Mouse (Mus musculus) stomach, embryonic 15.5 days (tissue): Measurements from ENCODE around the gene Ccr3. TPM values are rescaled to one million over a fixed set of nuclear protein-coding genes. Genes with fewer than 3 reads are reported as not detected.

ENCODE experiments used
- ATAC-seq: fragments of 200-750 bp; cut with Nextera tagmentation; 2 replicates; pipeline ENCODE4 v1.8.0; 2017; ENCODE audit warnings: low read depth, moderate number of reproducible peaks, moderate TSS enrichment; ENCODE audit not compliant: insufficient read depth, low FRiP score
- H3K27ac ChIP-seq: fragments of 300-500 bp; sonication (generic); 2 replicates; pipeline ENCODE4 v1.5.1; 2015; ENCODE audit warnings: mild to moderate bottlenecking, inconsistent platforms
- H3K27me3 ChIP-seq: fragments of 300-500 bp; sonication (generic); replicated peaks from 2 replicates; pipeline ENCODE4 v1.6.1; 2015; ENCODE audit warnings: inconsistent platforms
- H3K36me3 ChIP-seq: fragments of 300-500 bp; sonication (generic); 2 replicates; pipeline ENCODE4 v1.6.1; 2015; ENCODE audit warnings: inconsistent platforms
- H3K4me1 ChIP-seq: fragments of 300-500 bp; sonication (generic); 2 replicates; pipeline ENCODE4 v1.6.1; 2015; ENCODE audit warnings: inconsistent platforms
- H3K4me2 ChIP-seq: fragments of 300-500 bp; sonication (generic); 2 replicates; pipeline ENCODE4 v1.6.1; 2015; ENCODE audit warnings: mild to moderate bottlenecking, inconsistent platforms
- H3K4me3 ChIP-seq: fragments of 300-500 bp; sonication (generic); replicated peaks from 2 replicates; pipeline ENCODE4 v1.5.1; 2015; ENCODE audit warnings: inconsistent platforms
- H3K9ac ChIP-seq: fragments of 300-500 bp; sonication (generic); 2 replicates; pipeline ENCODE4 v1.6.1; 2015; ENCODE audit warnings: inconsistent platforms
- H3K9me3 ChIP-seq: fragments of 300-500 bp; sonication (generic); 2 replicates; pipeline ENCODE4 v1.6.1; 2016; ENCODE audit warnings: inconsistent platforms
- WGBS: fragments of 180-500 bp; shearing (Covaris S2); methylation state at CpG from one replicate; pipeline ENCODE4 v1.1.7; 2015; 5-methylcytosine and 5-hydroxymethylcytosine counted together
- polyA plus RNA-seq: library from polyadenylated mRNA; unstranded; fragments of >200 nt; fragmentation: Nextera tagmentation; extraction: Ambion mirVana; gene quantifications from 2 replicates; pipeline ENCODE4 v1.2.1, GENCODE M21; 2015

Gene Ccr3
- polyA plus RNA-seq, 1 experiment from 2014 or later, result 0.18 TPM

DNA sequence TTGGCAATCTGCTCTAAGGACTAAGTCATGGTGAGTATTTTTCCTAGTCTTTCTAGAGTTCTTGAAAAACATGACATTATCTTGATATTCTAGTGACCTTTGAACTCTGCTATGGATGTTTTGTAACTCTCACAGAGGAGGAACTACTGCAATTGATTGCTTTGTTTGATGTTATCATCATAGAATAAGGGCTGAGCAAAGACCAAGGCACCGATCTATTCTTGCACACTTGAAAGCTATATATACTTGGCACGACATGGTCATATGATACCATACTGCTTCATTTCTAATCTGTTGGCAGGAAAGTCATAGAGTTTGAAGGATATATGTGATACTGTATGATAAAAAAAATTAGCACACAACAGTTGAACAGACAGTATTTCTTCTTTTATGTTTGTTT, 22.0 kb upstream of the Ccr3 start:
- ATAC-seq, result no peak
- no peak overlapping the region for H3K27ac ChIP-seq

DNA sequence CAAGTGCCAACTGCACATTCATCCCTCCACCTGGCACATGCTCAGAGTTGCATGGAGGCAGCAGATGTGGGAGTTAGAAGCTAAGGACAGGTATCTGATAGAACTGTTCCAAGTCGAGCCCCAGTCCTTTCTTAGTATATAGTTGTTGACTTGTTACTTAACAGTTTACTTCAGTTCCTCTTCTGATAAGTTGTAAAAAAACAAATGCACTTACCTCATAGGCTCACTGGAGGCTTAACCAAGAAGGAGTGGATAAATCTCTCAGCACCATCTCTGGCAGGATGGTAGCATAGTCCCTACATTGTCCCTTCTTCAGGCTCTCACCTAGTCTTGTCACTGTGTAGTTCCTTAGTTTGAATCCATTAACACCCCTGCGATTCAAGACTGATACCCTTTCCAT, 9.1 kb upstream of the Ccr3 start:
- no peak for ATAC-seq
- 63% methylated on average over 2 of the region's 2 CpGs for WGBS
- H3K4me2 ChIP-seq, result no peak overlapping the region

More for the DNA sequence above, 22.0 kb upstream of the Ccr3 start:
- H3K9ac ChIP-seq, result no peak overlapping the region
- no peaks in the 10 kb centered on the region for H3K4me1 ChIP-seq
- 80% methylated on average over 2 of the region's 2 CpGs for WGBS
- no peaks in the 10 kb centered on the region for H3K36me3 ChIP-seq
- H3K9me3 ChIP-seq, result no peaks in the 10 kb centered on the region
- H3K27me3 ChIP-seq, result no peaks in the 10 kb centered on the region
- H3K4me2 ChIP-seq, result no peak overlapping the region
- H3K4me3 ChIP-seq, result no peak overlapping the region

DNA sequence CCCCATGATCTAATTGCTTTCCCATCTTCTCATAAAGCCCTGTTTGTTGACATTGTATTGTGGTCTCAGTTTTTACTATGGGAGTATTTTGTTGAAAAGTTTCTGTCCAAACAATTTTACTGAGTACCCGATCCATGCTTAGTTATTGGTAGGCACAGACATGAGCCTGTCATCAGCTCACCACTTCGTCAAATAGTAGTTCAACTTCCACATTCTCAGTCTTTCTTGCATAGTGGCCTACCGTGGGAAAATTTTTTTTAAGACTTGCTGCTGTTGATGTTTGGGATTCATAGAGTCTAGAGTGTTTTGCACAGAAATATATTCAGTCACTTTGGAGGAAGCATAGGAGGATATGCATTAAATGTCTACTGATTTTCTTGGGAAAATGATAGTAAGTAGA, 8.5 kb upstream of the Ccr3 start:
- no peaks in the 10 kb centered on the region for H3K27me3 ChIP-seq
- 82% methylated on average over 3 of the region's 3 CpGs for WGBS
- H3K4me2 ChIP-seq, result no peak overlapping the region
- ATAC-seq, result no peak
- no peak overlapping the region for H3K9ac ChIP-seq
- no peaks in the 10 kb centered on the region for H3K9me3 ChIP-seq
- H3K27ac ChIP-seq, result no peak overlapping the region
- no peak overlapping the region for H3K4me3 ChIP-seq
- no peaks in the 10 kb centered on the region for H3K4me1 ChIP-seq
- H3K36me3 ChIP-seq, result no peaks in the 10 kb centered on the region

More for the DNA sequence above, 9.1 kb upstream of the Ccr3 start:
- Histone ChIP-seq H3K4me3 (no peak overlapping the region), H3K36me3 (no peaks in the 10 kb centered on the region), H3K9me3 (no peaks in the 10 kb centered on the region), H3K9ac (no peak overlapping the region), H3K4me1 (no peaks in the 10 kb centered on the region), H3K27me3 (no peaks in the 10 kb centered on the region), H3K27ac (no peak overlapping the region)

DNA sequence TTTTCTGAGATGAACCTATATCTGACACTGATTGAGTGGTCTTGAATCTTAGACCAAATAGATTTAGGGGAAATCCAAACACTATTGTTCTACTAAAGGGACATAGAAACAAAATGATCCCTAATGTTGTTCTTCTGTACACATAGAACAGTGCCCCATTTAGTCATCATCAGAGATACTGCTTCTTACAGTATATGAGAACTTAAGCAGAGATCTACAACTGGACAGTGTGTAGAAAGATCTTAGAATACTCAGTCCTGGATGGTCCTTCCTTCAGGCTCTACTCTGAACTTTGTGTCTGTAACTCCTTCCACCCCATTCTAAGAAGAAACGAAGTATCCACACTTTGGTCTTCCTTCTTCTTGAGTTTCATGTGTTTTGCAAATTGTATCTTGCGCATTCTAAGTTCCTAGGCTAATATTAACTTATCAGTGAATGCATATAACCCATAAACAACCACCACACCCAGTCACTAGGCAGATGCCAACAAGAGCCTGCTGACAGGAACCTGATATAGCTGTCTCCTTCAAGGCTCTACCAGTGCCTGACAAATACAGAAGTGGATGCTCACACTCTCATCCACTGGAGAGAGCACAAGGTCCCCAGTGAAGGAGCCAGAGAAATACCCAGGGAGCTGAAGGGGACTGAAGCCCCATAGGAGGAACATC, 6.7 kb upstream of the Ccr3 start:
- Histone ChIP-seq H3K4me1 (no peaks in the 10 kb centered on the region), H3K27me3 (no peaks in the 10 kb centered on the region), H3K27ac (no peak overlapping the region), H3K9ac (no peak overlapping the region), H3K9me3 (no peaks in the 10 kb centered on the region), H3K36me3 (no peaks in the 10 kb centered on the region), H3K4me2 (no peak overlapping the region), H3K4me3 (no peak overlapping the region)
- no peak for ATAC-seq
- 80% methylated on average over 2 of the region's 2 CpGs for WGBS

DNA sequence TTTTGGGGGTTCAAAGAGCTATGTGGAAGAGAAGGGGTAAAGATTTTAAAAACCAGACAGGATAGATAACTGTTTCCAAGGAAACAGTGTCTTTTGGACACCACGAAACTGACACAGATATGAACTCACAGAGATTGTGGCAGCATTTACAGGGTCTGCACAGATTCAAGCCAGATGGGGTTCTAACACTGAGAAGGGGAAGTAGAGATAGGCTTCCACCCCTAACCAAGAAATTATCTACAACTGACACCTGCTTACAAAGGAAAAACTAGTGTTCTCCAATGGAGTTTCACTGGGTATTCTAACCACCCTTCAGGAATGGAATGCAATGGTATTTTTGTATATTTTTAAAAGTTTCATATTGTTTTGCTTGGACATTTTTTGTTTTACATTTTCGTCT, 5.7 kb upstream of the Ccr3 start:
- Histone ChIP-seq H3K9me3 (no peaks in the 10 kb centered on the region), H3K4me1 (no peaks in the 10 kb centered on the region), H3K4me2 (no peak overlapping the region), H3K9ac (no peak overlapping the region), H3K36me3 (no peaks in the 10 kb centered on the region), H3K27me3 (no peaks in the 10 kb centered on the region), H3K4me3 (no peak overlapping the region), H3K27ac (no peak overlapping the region)
- 60% methylated on average over 2 of the region's 2 CpGs for WGBS
- no peak for ATAC-seq

DNA sequence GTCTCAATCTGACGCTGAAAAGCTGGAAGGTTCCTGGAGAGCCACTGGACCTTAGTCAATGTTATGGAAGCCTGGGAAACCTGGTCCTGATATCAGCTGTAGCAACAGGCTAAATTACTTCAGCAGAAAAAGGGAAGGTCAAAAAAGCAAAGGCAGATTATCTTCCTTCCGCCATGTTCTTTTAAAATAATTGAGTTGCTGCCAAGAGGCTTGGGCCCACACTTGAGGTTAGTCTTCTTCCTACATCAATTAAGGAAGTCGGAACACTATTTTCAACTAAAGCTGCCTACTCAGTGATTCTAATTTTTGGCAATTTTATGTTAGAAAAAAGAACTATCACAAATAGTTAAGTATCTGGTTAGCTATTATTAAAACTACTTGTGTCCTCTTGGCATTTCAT, 1.9 kb upstream of the Ccr3 start:
- Histone ChIP-seq H3K4me2 (no peak overlapping the region), H3K9me3 (no peaks in the 10 kb centered on the region), H3K27me3 (no peaks in the 10 kb centered on the region), H3K4me3 (no peak overlapping the region), H3K36me3 (no peaks in the 10 kb centered on the region), H3K4me1 (no peaks in the 10 kb centered on the region), H3K9ac (no peak overlapping the region), H3K27ac (no peak overlapping the region)
- WGBS, result 87% methylated on average over 3 of the region's 3 CpGs
- ATAC-seq, result no peak

DNA sequence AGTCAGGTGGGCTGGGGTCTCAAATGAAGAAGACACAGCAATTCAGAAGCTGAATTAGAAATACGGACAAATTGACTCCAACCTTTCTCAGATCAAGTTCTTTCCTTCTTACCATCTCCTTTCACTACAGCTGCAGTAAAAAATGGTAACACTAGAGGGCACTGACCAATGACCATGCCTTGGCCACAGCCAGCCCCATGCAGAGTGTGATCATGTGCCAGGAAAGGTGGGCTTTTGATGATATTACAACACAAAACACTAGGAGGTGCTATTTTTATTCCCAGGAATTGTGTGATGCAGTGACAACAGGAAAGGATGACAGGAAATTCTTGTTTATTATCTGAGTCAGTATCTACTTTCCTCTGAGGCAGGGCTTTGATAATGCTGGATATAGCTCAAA, 11.6 kb downstream of the Ccr3 start:
- no peak overlapping the region for H3K4me2 ChIP-seq
- H3K27me3 ChIP-seq, result no peaks in the 10 kb centered on the region
- H3K4me3 ChIP-seq, result no peak overlapping the region
- no peak overlapping the region for H3K27ac ChIP-seq
- no peak overlapping the region for H3K9ac ChIP-seq
- no peak for ATAC-seq
- H3K36me3 ChIP-seq, result no peaks in the 10 kb centered on the region
- no peaks in the 10 kb centered on the region for H3K4me1 ChIP-seq
- 60% methylated on average over 1 of the region's 1 CpGs for WGBS
- H3K9me3 ChIP-seq, result no peaks in the 10 kb centered on the region

DNA sequence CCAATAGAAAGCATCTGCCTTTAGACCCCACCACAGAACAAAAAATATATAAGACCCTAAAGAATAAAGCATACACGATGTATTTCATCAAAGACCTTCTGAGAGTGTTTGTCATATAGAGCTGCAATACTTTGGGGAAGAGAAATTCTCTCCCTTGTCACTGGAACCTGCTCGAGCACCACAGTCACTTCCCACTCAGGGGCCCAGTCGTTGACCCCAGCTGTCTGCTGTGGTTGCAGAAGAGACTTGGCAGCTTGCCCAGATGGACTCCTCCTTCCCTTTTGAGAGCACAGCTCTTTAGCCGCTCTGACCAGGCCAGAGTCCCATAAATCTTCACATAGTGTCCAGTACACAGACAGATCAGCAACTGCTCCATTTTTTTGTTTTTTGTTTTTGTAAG, 15.9 kb downstream of the Ccr3 start:
- peak; percentile 84 for ATAC-seq
- H3K9me3 ChIP-seq, result no peaks in the 10 kb centered on the region
- no peak overlapping the region for H3K27ac ChIP-seq
- H3K27me3 ChIP-seq, result no peaks in the 10 kb centered on the region
- WGBS, result 22% methylated on average over 4 of the region's 4 CpGs
- no peak overlapping the region for H3K4me3 ChIP-seq
- no peak overlapping the region for H3K4me2 ChIP-seq
- H3K4me1 ChIP-seq, result no peaks in the 10 kb centered on the region
- H3K36me3 ChIP-seq, result no peaks in the 10 kb centered on the region
- no peak overlapping the region for H3K9ac ChIP-seq

DNA sequence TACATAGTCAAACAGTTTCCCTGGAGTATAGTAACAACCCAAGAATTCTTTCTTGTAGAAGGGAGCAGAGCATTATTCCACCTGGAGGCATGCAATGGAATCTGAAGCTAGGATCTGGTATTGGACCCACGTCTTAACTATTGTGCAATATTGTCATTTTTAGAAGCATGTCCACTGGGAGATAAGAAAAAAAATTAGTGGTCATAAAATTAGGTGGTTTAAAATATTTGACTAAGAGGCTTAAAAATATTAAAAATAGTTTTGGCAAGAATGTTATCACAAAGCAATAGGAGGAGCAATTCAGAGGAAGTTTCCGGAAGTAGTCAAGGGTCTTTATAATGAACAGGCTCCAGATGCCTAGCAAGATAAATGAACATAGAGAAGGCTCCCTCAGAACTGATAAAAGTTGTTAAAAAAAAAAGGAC, 16.4 kb downstream of the Ccr3 start:
- Histone ChIP-seq H3K4me2 (no peak overlapping the region), H3K36me3 (no peaks in the 10 kb centered on the region), H3K27ac (no peak overlapping the region), H3K27me3 (no peaks in the 10 kb centered on the region), H3K4me3 (no peak overlapping the region), H3K9ac (no peak overlapping the region), H3K4me1 (no peaks in the 10 kb centered on the region), H3K9me3 (no peaks in the 10 kb centered on the region)
- no peak for ATAC-seq
- WGBS, result 31% methylated on average over 2 of the region's 2 CpGs

DNA sequence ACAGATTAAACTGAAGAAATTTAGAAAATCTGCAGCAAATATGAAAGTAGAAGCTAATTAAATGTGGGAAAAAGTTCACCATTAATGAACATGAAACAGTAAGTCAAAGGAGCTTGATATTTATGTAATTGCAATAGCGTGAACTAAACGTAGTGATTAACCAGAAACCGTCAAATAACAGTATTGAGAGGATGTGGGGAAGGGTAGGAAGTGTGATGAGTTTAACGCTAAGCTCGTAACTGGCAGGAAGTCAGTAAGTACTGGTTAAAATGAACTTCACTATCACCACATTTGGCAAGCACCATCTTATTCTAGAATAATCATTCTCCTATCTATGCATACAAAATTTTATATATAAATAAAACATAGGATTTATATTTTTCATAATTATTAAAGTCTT, 17.2 kb downstream of the Ccr3 start:
- no peaks in the 10 kb centered on the region for H3K4me1 ChIP-seq

DNA sequence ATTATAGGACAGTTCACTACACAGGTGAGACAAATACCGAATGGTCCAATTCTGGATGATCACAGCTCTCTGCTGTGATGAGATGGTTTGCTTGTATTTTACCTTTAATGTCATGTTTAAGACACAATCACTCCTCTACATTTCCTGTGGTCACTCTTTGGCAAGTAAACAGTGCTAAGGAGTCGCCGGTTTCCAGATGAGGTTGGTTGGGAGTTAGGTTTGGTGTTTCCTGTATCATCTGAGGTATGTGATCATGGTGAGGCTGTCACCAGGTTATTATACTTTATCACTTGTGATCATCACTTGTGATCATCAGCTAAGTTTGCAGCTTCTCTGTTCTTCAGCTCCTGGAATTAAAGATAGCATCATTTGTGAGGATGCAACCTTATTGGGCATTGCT, 19.2 kb downstream of the Ccr3 start:
- ATAC-seq, result no peak
- Histone ChIP-seq H3K4me3 (no peak overlapping the region), H3K9me3 (no peaks in the 10 kb centered on the region), H3K36me3 (no peaks in the 10 kb centered on the region), H3K9ac (no peak overlapping the region), H3K4me1 (no peaks in the 10 kb centered on the region), H3K27ac (no peak overlapping the region), H3K27me3 (no peaks in the 10 kb centered on the region), H3K4me2 (no peak overlapping the region)
- 65% methylated on average over 3 of the region's 3 CpGs for WGBS

More for the DNA sequence above, 17.2 kb downstream of the Ccr3 start:
- Histone ChIP-seq H3K4me3 (no peak overlapping the region), H3K36me3 (no peaks in the 10 kb centered on the region), H3K9me3 (no peaks in the 10 kb centered on the region), H3K9ac (no peak overlapping the region), H3K27ac (no peak overlapping the region), H3K27me3 (no peaks in the 10 kb centered on the region), H3K4me2 (no peak overlapping the region)
- ATAC-seq, result no peak
- WGBS, result 69% methylated on average over 5 of the region's 5 CpGs

DNA sequence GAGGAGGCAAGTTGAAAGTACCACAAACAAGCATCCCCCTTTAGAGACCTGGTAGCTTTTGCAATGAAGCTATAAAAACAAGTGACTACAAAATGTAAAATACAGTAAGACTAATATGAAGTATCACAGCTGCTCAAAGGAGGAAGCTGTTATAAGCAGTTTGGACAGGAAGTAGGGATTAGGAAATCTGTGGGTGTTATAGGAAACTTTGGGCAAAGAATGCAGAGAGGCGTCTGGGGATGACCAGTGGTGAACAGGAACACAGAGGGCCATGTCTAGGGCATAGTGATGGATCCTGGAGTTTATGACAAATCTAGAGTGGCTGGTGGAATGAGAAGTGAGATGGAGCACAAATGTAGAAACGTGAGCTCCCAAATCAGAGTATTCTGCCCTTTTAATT, 31.8 kb downstream of the Ccr3 start:
- Histone ChIP-seq H3K36me3 (no peaks in the 10 kb centered on the region), H3K4me2 (no peak overlapping the region), H3K4me3 (no peak overlapping the region), H3K27me3 (no peaks in the 10 kb centered on the region), H3K9ac (no peak overlapping the region), H3K27ac (no peak overlapping the region), H3K9me3 (no peaks in the 10 kb centered on the region), H3K4me1 (no peaks in the 10 kb centered on the region)
- no peak for ATAC-seq
- WGBS, result 22% methylated on average over 2 of the region's 2 CpGs

DNA sequence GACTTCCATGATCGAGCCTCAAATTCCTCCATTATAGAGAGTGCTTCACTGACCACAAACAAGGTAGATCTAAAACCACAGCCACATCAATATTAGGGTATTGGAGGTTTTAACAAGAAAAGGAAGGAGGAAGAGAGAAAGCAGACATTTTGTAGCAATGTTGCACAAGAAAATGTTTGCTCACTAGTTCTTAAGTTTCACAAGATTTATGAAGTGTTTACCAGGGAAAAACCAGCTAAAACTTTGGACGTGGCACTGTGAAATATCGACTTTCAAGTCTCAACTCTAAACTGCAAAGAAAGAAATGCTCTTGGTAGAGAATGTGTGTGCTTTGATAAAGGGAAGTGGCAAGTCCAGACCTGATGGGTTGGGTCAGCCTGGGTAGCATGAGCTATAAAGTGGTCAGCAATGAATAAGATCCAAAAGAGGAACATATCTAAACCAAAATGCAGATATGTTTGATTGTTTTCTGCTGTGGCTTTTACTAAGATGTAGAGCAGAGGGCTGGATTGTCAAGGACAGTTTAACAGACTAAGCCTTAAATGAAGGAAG, 34.5 kb downstream of the Ccr3 start:
- ATAC-seq, result no peak
- Histone ChIP-seq H3K9ac (no peak overlapping the region), H3K4me1 (no peaks in the 10 kb centered on the region), H3K9me3 (no peaks in the 10 kb centered on the region), H3K27me3 (no peaks in the 10 kb centered on the region), H3K4me2 (no peak overlapping the region), H3K36me3 (no peaks in the 10 kb centered on the region), H3K4me3 (no peak overlapping the region), H3K27ac (no peak overlapping the region)
- WGBS, result 52% methylated on average over 3 of the region's 3 CpGs
